Mouse (Mus musculus) left cerebral cortex, postnatal 10 days (tissue): ENCODE data around the gene Cst9. TPM values are rescaled to one million over a fixed set of nuclear protein-coding genes. Genes with fewer than 3 reads are reported as not detected.

Experiments
- DNase-seq, 2 experiments: peaks; one replicate each; pipeline ENCODE4 v3.0.0; 2021 to 2022; ENCODE audit warnings: low spot score in 2 of 2, mixed read lengths in 1 of 2; ENCODE audit errors: extremely low spot score in 1 of 2
- intact Hi-C: fragments of 180-260 bp; cut with DNase I; formaldehyde crosslinking; loops from one replicate; pipeline ENCODE4 v1.15.1; 2025
- total RNA-seq, 2 experiments: library from RNA; stranded (reverse); gene quantifications; 2 replicates each; pipeline ENCODE4 v1.2.3; 2021

The Cst9 gene
- total RNA-seq, 2 experiments from 2014 or later: not detected

- intact Hi-C loops: no loop called here
- peak in 1 of 2 experiments; percentile 32 for DNase-seq
Measured at GRCm38 (mm10) chr2:148874617-148875334, 39.8 kb downstream of the Cst9 start.

- DNase-seq: peak; percentile 92 to 98
- intact Hi-C loops: no loop called here
Measured at GRCm38 (mm10) chr2:148875335-148875811, 40.4 kb downstream of the Cst9 start, which contains the start of gene Cst3. TSS of gene Cst3 (minus strand) at chr2:148875692.

GRCm38 (mm10) chr2:148877016-148877770 is 42.2 kb downstream of the Cst9 start:
- DNase-seq: peak in 1 of 2 experiments; percentile 64
- intact Hi-C loops: no loop called here

- intact Hi-C loops: no loop called here
- peak in 1 of 2 experiments; percentile 30 for DNase-seq
Measured at GRCm38 (mm10) chr2:148878641-148879130, 43.7 kb downstream of the Cst9 start.

GRCm38 (mm10) chr2:148879199-148879598 is 44.3 kb downstream of the Cst9 start:
- DNase-seq: peak in 1 of 2 experiments; percentile 75
- intact Hi-C loops: no loop called here

GRCm38 (mm10) chr2:148884738-148885137 is 49.8 kb downstream of the Cst9 start:
- no peak for DNase-seq
- intact Hi-C loops: no loop called here

Other genes with a start within 250 kb of the Cst9 start
- 10 to 100 TPM in 1 of 2 experiments, 1 to 10 TPM in 1; 9.0 to 10.9 TPM for gene Nxt1, start 162.5 kb upstream of the Cst9 start, total RNA-seq
- 10 to 100 TPM; 23.5 to 23.6 TPM for gene Gzf1, start 154.1 kb upstream of the Cst9 start, total RNA-seq
- gene Napb, start 102.7 kb upstream of the Cst9 start, total RNA-seq: 100 to 1,000 TPM; 257 to 269 TPM
- gene Cstl1, start 84.8 kb upstream of the Cst9 start, total RNA-seq: not detected
- gene Cst11, start 63.6 kb upstream of the Cst9 start, total RNA-seq: not detected
- gene 8030411F24Rik, start 53.1 kb upstream of the Cst9 start, total RNA-seq: not detected
- gene Cst12, start 45.8 kb upstream of the Cst9 start, total RNA-seq: not detected
- gene Cst8, start 36.4 kb upstream of the Cst9 start, total RNA-seq: not detected
- not detected for gene Cst13, start 15.1 kb upstream of the Cst9 start, total RNA-seq
- not detected for gene 9230104L09Rik, start 29.9 kb downstream of the Cst9 start, total RNA-seq
- gene Cst3, start 40.5 kb downstream of the Cst9 start, total RNA-seq: 1,000 to 10,000 TPM; 1,743 to 1,747 TPM
- not detected for gene Gm1330, start 168.1 kb downstream of the Cst9 start, total RNA-seq
- not detected for gene Gm10750, start 182.1 kb downstream of the Cst9 start, total RNA-seq